Mouse (Mus musculus): ENCODE data around the gene Ildr1. TPM values are rescaled to one million over a fixed set of nuclear protein-coding genes. Genes with fewer than 3 reads are reported as not detected.

The Ildr1 gene
- total and polyA plus RNA-seq, 2 experiments from 2014 or later = 0.93 to 1.1 TPM

GRCm38 (mm10) chr16:36673196-36673595 lies 20.6 kb upstream of the Ildr1 start:
- Histone ChIP-seq H3K9ac (replicated peaks; ENCODE audit: low read length, poor library complexity, severe bottlenecking) (no peak overlapping the region), H3K27ac (ENCODE audit: low read depth, low read length) (no peak overlapping the region), H3K4me3 (ENCODE audit: low read depth, low read length) (no peak overlapping the region), H3K27me3 (ENCODE audit: insufficient read depth, low read length) (no peaks in the 10 kb centered on the region), H3K4me2 (ENCODE audit: low read depth, low read length, poor library complexity, severe bottlenecking) (no peak overlapping the region), H3K36me3 (ENCODE audit: insufficient read depth, low read length) (no peaks in the 10 kb centered on the region), H3K9me3 (ENCODE audit: low read length) (no peaks in the 10 kb centered on the region), H3K4me1 (ENCODE audit: insufficient read depth, low read length) (no peaks in the 10 kb centered on the region)
- 88% methylated on average over 4 of the region's 4 CpGs for WGBS
- DNase-seq (ENCODE audit: low spot score) (no peak), ATAC-seq (ENCODE audit: low FRiP score) (no peak)
- no peak for TF ChIP-seq CTCF (IDR thresholded peaks at IDR 0.05)

- Histone ChIP-seq H3K36me3 (ENCODE audit: insufficient read depth, low read length) (no peaks in the 10 kb centered on the region), H3K4me1 (ENCODE audit: insufficient read depth, low read length) (no peaks in the 10 kb centered on the region), H3K4me2 (ENCODE audit: low read depth, low read length, poor library complexity, severe bottlenecking) (no peak overlapping the region), H3K9ac (replicated peaks; ENCODE audit: low read length, poor library complexity, severe bottlenecking) (no peak overlapping the region), H3K9me3 (ENCODE audit: low read length) (no peaks in the 10 kb centered on the region), H3K27ac (ENCODE audit: low read depth, low read length) (no peak overlapping the region), H3K27me3 (ENCODE audit: insufficient read depth, low read length) (no peaks in the 10 kb centered on the region), H3K4me3 (ENCODE audit: low read depth, low read length) (no peak overlapping the region)
- TF ChIP-seq CTCF (IDR thresholded peaks at IDR 0.05) = no peak
- WGBS = 80% methylated on average over 7 of the region's 7 CpGs
- DNase-seq (ENCODE audit: low spot score) = no peak
- no peak for ATAC-seq (ENCODE audit: low FRiP score)
These were observed 19.1 kb upstream of the Ildr1 start for GRCm38 (mm10) chr16:36674457-36675204.

DNA sequence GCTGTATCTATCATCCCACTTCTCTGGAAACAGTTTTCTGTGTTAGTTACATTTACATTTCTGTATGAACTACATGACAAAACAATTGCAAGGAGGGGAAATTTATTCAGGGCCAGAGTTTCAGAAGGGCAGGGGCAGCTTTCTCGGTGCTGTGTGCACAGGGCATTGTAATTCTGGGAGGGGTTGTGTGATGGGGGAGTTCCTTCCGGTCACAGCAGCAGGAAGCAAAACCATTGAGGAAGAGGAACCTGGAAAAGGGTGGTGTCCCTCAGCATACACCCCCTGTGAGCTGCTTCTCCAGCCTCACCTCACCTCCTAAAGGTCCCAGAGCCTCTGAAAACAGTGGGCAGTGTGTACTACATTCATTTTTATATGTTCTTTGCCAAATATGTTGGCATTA lies 18.5 kb upstream of the Ildr1 start:
- DNase-seq (ENCODE audit: low spot score) (no peak), ATAC-seq (ENCODE audit: low FRiP score) (no peak)
- no peak overlapping the region for H3K4me2 ChIP-seq (ENCODE audit: low read depth, low read length, poor library complexity, severe bottlenecking)
- no peaks in the 10 kb centered on the region for H3K36me3 ChIP-seq (ENCODE audit: insufficient read depth, low read length)
- no peaks in the 10 kb centered on the region for H3K27me3 ChIP-seq (ENCODE audit: insufficient read depth, low read length)
- no peak overlapping the region for H3K9ac ChIP-seq (replicated peaks; ENCODE audit: low read length, poor library complexity, severe bottlenecking)
- no peak overlapping the region for H3K27ac ChIP-seq (ENCODE audit: low read depth, low read length)
- H3K4me3 ChIP-seq (ENCODE audit: low read depth, low read length) = no peak overlapping the region
- no peak for TF ChIP-seq CTCF (IDR thresholded peaks at IDR 0.05)
- 57% methylated on average over 2 of the region's 2 CpGs for WGBS
- no peaks in the 10 kb centered on the region for H3K4me1 ChIP-seq (ENCODE audit: insufficient read depth, low read length)
- H3K9me3 ChIP-seq (ENCODE audit: low read length) = no peaks in the 10 kb centered on the region

GRCm38 (mm10) chr16:36675902-36676301 lies 17.9 kb upstream of the Ildr1 start:
- no peak overlapping the region for H3K4me3 ChIP-seq (ENCODE audit: low read depth, low read length)
- ATAC-seq (ENCODE audit: low FRiP score) (no peak), DNase-seq (ENCODE audit: low spot score) (no peak)
- H3K27me3 ChIP-seq (ENCODE audit: insufficient read depth, low read length) = no peaks in the 10 kb centered on the region
- TF ChIP-seq CTCF (IDR thresholded peaks at IDR 0.05) = no peak
- no peak overlapping the region for H3K27ac ChIP-seq (ENCODE audit: low read depth, low read length)
- H3K9ac ChIP-seq (replicated peaks; ENCODE audit: low read length, poor library complexity, severe bottlenecking) = no peak overlapping the region
- no peaks in the 10 kb centered on the region for H3K9me3 ChIP-seq (ENCODE audit: low read length)
- WGBS = 93% methylated on average over 2 of the region's 2 CpGs
- no peaks in the 10 kb centered on the region for H3K36me3 ChIP-seq (ENCODE audit: insufficient read depth, low read length)
- H3K4me2 ChIP-seq (ENCODE audit: low read depth, low read length, poor library complexity, severe bottlenecking) = no peak overlapping the region
- H3K4me1 ChIP-seq (ENCODE audit: insufficient read depth, low read length) = no peaks in the 10 kb centered on the region

DNA sequence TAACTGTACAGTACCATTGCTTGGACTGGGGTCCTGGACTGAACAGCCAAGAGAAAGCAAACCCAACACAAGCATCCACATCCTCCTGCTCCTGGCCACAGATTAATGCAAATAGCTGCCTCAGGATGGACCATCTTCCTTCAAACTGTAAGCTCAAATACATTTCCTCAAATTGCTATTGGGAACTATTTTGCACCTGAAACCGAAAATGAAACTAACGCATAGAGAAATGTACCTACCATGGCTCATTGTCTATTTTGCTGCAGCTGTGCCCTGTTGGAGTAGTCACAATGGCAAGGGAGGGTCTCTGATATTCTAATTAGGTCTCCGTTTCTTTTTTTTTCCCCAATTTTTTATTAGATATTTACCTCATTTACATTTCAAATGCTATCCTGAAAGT lies 11.9 kb upstream of the Ildr1 start:
- no peak overlapping the region for H3K4me2 ChIP-seq (ENCODE audit: low read depth, low read length, poor library complexity, severe bottlenecking)
- no peaks in the 10 kb centered on the region for H3K36me3 ChIP-seq (ENCODE audit: insufficient read depth, low read length)
- ATAC-seq (ENCODE audit: low FRiP score) (no peak), DNase-seq (ENCODE audit: low spot score) (no peak)
- H3K27me3 ChIP-seq (ENCODE audit: insufficient read depth, low read length) = no peaks in the 10 kb centered on the region
- no peak overlapping the region for H3K27ac ChIP-seq (ENCODE audit: low read depth, low read length)
- H3K4me1 ChIP-seq (ENCODE audit: insufficient read depth, low read length) = no peaks in the 10 kb centered on the region
- 90% methylated on average over 3 of the region's 3 CpGs for WGBS
- H3K9me3 ChIP-seq (ENCODE audit: low read length) = no peaks in the 10 kb centered on the region
- no peak overlapping the region for H3K4me3 ChIP-seq (ENCODE audit: low read depth, low read length)
- H3K9ac ChIP-seq (replicated peaks; ENCODE audit: low read length, poor library complexity, severe bottlenecking) = no peak overlapping the region
- TF ChIP-seq CTCF (IDR thresholded peaks at IDR 0.05) = no peak

DNA sequence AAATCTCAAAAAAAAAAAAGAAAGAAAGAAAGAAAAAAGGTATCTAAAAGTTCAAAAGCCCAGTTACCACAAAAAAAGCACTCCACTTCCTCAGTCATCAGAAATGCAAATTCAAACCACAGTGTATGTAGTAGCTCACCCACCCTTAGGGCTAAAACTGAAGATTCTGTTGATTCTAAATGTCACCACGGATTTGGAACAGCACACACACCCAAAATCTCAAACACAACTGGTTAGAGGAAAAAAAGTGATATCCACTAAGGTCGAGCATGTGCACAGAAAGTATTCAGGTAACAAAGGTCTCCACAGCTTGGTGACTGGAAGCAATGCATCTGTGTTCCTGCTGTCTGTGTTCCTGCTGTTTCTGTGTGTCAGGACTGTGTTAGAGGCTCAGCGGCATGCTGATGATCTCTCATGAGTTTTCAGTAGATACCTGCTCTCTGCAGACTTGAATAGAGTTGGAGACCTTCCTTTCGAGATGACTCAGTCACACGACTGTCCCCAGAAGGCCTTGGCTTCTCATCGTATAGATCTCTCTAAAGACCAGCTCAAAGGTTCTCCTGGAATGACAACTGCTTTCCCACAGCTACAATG lies 9.4 kb upstream of the Ildr1 start:
- 78% methylated on average over 6 of the region's 6 CpGs for WGBS
- no peaks in the 10 kb centered on the region for H3K27me3 ChIP-seq (ENCODE audit: insufficient read depth, low read length)
- no peak for TF ChIP-seq CTCF (IDR thresholded peaks at IDR 0.05)
- no peaks in the 10 kb centered on the region for H3K4me1 ChIP-seq (ENCODE audit: insufficient read depth, low read length)
- H3K27ac ChIP-seq (ENCODE audit: low read depth, low read length) = no peak overlapping the region
- H3K4me2 ChIP-seq (ENCODE audit: low read depth, low read length, poor library complexity, severe bottlenecking) = no peak overlapping the region
- no peak for ATAC-seq (ENCODE audit: low FRiP score)
- H3K9ac ChIP-seq (replicated peaks; ENCODE audit: low read length, poor library complexity, severe bottlenecking) = no peak overlapping the region
- no peaks in the 10 kb centered on the region for H3K9me3 ChIP-seq (ENCODE audit: low read length)
- DNase-seq (ENCODE audit: low spot score) = no peak
- no peak overlapping the region for H3K4me3 ChIP-seq (ENCODE audit: low read depth, low read length)
- no peaks in the 10 kb centered on the region for H3K36me3 ChIP-seq (ENCODE audit: insufficient read depth, low read length)
